Mouse (Mus musculus) embryo, embryonic 11.5 days (tissue): ENCODE data around the gene Tril.

Source experiments
- DNase-seq: peaks from one replicate; pipeline ENCODE4 v3.0.0-alpha.2; 2012; ENCODE audit warnings: low read depth, low spot score

Tril gene

GRCm38 (mm10) chr6:53806591-53807023, 14.0 kb downstream of the Tril start:
- DNase-seq: no peak

DNA sequence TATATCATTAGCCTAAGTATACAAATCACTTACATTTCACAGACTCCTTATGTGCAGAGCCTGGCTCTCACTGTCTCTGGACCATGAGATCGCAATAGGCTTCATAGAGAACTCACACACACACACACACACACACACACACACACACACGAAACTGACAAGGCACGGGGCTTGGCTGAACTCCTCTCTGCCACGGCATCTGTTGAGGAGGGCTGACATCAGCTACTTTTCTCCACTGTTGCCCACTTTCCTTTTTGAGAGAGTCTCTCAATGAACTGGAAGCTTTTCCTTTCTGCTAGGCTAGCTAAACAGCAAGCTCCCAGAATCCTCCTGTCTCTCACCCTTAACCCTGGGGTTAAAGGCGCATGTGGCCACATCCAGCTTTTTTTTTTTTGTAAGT, 14.6 kb downstream of the Tril start:
- no peak for DNase-seq

- no peak for DNase-seq
These were observed 16.5 kb downstream of the Tril start for GRCm38 (mm10) chr6:53804145-53804544.

DNA sequence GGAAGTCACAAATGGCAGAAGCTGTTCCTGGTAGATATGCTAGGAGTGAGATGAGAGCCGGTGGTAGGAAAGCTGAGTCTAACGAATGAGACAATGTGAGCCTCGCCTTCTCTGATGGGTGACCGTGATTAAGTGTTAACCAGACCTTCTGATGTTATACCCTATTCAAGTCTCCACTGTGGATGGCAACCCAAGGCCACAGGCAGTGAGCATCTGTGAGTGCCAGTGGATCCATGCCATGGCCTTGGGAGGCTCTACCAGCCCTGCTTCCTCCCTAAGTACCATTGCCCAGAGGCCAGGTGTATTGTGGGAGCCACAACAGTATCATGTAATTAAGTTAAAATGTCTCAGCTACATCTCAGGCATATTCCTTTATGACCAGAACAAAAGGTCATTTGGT, 17.1 kb downstream of the Tril start:
- DNase-seq: no peak

- no peak for DNase-seq
These were observed 18.7 kb downstream of the Tril start for GRCm38 (mm10) chr6:53801893-53802286.

DNA sequence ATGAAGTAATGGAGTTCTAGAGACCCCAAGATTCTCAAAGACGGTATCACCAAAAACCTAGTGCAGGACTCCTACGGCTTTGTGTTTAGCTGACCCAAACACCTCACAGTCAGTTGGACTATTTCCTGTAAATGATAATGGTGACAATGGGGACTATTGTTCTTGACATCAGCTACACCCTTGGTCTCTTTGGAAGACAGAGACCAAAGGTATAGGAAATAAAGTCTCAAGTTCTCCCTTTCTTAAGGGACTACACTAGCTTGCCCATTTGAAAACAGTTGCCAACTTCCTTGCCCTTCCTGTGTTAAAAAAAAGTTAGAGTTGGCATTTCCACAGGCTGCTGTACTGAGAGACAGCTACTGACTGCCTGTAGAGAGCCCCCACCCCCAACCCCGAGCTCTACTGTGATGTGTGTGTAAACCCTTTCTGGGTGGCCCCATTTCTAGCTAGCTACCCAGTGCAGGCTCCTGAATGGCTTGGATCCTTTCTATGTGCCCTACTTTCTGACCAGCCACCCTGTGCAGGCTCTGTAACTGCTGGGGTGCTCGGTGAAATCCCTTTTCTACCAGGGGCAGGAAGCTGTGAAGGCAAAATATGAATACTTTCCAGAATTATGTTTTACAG, 19.2 kb downstream of the Tril start:
- no peak for DNase-seq

GRCm38 (mm10) chr6:53798865-53799264, 21.8 kb downstream of the Tril start:
- no peak for DNase-seq

- DNase-seq: no peak
These were observed 23.8 kb downstream of the Tril start for GRCm38 (mm10) chr6:53796835-53797234.

GRCm38 (mm10) chr6:53795788-53796187, 24.8 kb downstream of the Tril start:
- DNase-seq: peak; percentile 53

DNA sequence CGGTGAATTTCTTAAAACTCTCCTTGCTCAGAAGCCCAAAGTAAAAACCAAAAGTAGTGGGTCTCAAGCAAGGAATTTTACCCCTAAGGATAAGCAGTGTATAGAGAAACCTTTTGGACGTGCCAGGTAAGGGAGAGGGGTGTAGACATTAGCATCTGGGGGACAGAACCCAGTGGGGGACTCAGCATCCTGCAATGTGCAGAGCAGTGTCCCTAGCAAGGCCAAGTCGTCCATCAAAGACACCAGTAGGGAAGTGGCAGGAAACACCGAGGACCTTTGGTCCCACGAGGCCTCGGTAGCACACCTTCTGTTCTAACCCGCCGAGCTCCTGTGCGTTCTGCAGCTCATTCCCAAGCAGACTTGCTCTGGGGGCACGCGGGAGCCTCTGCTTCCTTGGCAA, 25.6 kb downstream of the Tril start:
- DNase-seq: no peak

- peak; percentile 61 for DNase-seq
These were observed 26.2 kb downstream of the Tril start for GRCm38 (mm10) chr6:53794323-53794971.

- DNase-seq: no peak
These were observed 37.6 kb downstream of the Tril start for GRCm38 (mm10) chr6:53782880-53783539.

- DNase-seq: no peak
These were observed 38.4 kb downstream of the Tril start for GRCm38 (mm10) chr6:53782273-53782672.

- peak; percentile 65 for DNase-seq
These were observed 39.5 kb downstream of the Tril start for GRCm38 (mm10) chr6:53781171-53781570.

DNA sequence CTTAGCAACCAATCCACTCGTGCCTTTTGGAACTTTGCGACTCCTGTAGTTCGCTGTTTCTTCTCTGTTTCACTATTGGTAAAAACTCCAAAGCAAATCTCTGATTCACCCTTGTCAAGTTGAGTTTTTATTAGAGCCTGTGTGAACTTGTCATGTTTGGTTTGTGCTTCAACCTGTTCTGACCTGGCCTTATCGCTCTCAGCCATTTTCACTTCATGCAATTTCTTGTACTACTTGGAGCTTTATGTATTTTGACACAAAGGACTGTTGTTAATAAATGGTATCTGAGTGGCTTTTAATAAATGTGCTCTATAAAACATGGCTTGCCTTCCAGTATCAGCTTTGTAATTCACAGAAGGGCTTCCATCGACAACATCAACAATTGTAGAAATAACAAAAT, 40.6 kb downstream of the Tril start:
- DNase-seq: no peak

DNA sequence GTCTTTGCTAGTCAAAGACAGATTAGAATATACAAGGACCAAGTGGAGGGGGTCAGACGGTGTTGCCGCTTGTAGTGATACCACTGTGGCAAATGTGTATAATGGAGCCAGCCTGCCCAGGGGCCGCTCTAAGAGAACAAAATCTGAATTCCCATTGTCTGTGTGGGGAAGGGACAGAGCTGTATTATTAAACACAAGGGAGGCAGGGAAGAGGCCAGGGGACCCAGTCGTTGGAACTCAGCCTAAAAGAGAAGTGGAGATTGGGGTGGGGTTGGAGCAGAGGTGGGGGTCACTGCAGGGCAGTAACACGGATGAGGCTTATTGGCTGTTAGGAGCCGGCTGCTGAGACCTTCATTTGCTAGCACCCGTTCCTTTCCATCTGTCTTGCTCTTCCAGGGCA, 41.1 kb downstream of the Tril start:
- DNase-seq: no peak

DNA sequence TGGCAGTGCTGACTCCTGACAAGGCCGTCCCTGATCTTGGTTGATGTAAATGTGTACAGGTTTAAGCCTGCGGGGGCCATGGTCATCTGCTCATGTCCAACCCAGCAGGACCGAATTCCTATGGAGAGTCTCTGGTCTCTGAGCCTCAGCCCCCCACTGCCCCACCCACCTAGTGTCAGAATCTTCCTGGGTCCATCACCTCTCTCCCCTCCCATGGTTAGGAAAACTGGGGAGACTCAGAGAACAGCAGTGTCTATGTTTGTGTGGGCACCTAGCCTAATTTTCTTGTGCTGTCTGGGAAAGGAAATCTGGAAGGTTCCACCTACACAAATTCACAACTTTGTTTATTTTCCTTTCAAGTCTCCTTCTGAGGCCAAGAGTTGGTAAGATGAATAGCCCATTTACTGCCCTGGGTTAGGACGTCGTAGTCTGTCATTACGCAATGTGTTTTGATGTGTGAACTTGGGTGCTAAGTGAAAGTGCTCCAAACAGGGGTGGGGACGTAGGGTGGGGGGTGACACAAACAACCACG, 42.1 kb downstream of the Tril start:
- DNase-seq: no peak

GRCm38 (mm10) chr6:53768275-53768674, 52.4 kb downstream of the Tril start:
- DNase-seq: no peak

DNA sequence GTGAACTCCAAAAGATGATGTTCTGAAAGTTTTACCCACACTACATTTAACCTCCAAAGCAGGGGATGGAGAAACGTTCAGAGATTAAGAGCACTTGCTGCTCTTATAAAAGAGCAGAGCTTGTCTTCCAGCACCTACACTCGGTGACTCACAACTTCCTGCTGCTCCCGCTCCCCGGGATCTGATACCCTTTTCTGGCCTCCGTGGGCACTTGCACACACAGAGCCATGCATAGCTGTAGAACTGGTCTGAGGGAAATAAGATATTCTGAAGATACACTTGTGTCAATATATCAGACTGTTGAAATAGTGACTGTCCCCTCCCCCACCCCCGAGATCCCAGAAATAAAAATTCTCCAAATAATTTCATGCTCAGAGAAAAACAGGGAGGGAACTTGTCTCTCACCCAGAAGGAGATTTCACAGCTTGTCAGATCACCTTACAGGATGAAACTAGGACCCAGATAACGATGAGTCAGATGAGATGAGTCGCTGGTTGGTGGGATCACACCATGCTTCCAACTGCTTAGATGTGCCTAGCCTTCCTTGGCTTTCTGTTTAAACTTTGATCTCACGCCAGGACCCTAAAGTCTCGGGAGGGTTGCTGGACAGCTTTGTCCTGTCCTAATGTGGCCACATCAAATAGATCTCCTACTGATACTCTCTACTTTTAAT, 54.3 kb downstream of the Tril start:
- DNase-seq: no peak

DNA sequence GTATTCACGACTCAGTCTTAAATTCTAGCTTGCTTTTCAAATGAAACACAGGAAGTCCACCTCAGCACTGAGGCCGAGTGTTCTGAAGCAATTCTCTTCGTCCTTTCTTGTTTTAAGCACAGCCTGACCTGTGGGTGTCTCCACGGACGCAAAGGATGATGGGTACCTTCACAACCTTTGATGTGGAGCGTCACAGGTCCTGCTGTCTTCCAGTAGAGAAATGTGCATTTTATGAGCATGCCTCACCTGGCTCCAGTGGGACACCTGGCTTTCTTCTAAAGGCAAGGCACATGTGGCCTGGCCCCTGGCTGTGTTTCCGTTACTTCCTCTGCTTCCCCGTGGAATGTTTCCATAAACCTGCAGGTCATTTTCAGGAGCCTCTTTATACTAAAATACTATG, 54.9 kb downstream of the Tril start:
- no peak for DNase-seq
